14 mouse cellular contexts compared by ENCODE assay signal in genomic region chr17:64802168-64802955, GRCm38 (mm10). TPM values are rescaled to one million over a fixed set of nuclear protein-coding genes. Genes with fewer than 3 reads are reported as not detected.
DNase-seq lines count a peak whose midpoint lies in the region; ATAC-seq lines count a peak whose summit lies in the region.
"Had no signal": no experiment of that assay in that cellular context is flagged by ENCODE, and none has a peak within 500 bp of the region (broad histone marks: within the 10 kb centered on the region; RNA-seq: fewer than 3 reads in every experiment).

No protein-coding gene starts in this region.

- no peak overlapping the region for H3K27ac ChIP-seq in hindbrain, embryonic 15.5 days (replicated peaks)
- no peak overlapping the region for H3K27ac ChIP-seq in hindbrain, embryonic 14.5 days
- no peak overlapping the region for H3K27ac ChIP-seq in forebrain, embryonic 16.5 days (ENCODE audit: low read length)
- H3K27ac ChIP-seq in midbrain, embryonic 15.5 days = no peak overlapping the region

- WGBS in hindbrain, embryonic 15.5 days = 55% methylated on average over 11 of the region's 11 CpGs
- 59% methylated on average over 11 of the region's 11 CpGs for WGBS in hindbrain, embryonic 14.5 days
- 28% methylated on average over 11 of the region's 11 CpGs for WGBS in forebrain, embryonic 16.5 days
- 30% methylated on average over 11 of the region's 11 CpGs for WGBS in midbrain, embryonic 15.5 days

- no peak for DNase-seq in hindbrain, embryonic 14.5 days (ENCODE audit: low spot score)
- DNase-seq in embryo, embryonic 9.5 days (ENCODE audit: extremely low spot score) = peak; percentile 20
- no peak for DNase-seq in urinary bladder, postnatal 25 days (ENCODE audit: low spot score)
- DNase-seq in gastrocnemius, postnatal 25 days = no peak
- DNase-seq in layer of hippocampus, adult 11-12 months (ENCODE audit: low spot score) = no peak
- DNase-seq: cerebellum, adult 11 months; lung, postnatal 10 days; right cerebral cortex, adult 18-20 months; thymus, adult 18-20 months had no signal

- H3K4me1 ChIP-seq in hindbrain, embryonic 15.5 days (replicated peaks) = peaks cover 5% of the 10 kb centered on the region; the same call in 1 of the 2 replicates
- peaks cover 10% of the 10 kb centered on the region; the same call in 1 of the 2 replicates for H3K4me1 ChIP-seq in hindbrain, embryonic 14.5 days (replicated peaks; ENCODE audit: control insufficient read depth, insufficient read depth, low read length)
- peaks cover 6% of the 10 kb centered on the region; the same call in 1 of the 2 replicates for H3K4me1 ChIP-seq in forebrain, embryonic 16.5 days (replicated peaks; ENCODE audit: control insufficient read depth, insufficient read depth, low read length)
- H3K4me1 ChIP-seq in midbrain, embryonic 15.5 days = peaks cover 22% of the 10 kb centered on the region

- no peaks in the 10 kb centered on the region for H3K27me3 ChIP-seq in hindbrain, embryonic 15.5 days
- no peaks in the 10 kb centered on the region for H3K27me3 ChIP-seq in hindbrain, embryonic 14.5 days (ENCODE audit: control insufficient read depth, insufficient read depth, low read length)
- no peaks in the 10 kb centered on the region for H3K27me3 ChIP-seq in forebrain, embryonic 16.5 days (replicated peaks; ENCODE audit: control insufficient read depth, insufficient read depth, low read length)
- H3K27me3 ChIP-seq in midbrain, embryonic 15.5 days (replicated peaks) = no peaks in the 10 kb centered on the region

- H3K9me3 ChIP-seq in hindbrain, embryonic 15.5 days = no peaks in the 10 kb centered on the region
- no peaks in the 10 kb centered on the region for H3K9me3 ChIP-seq in hindbrain, embryonic 14.5 days (ENCODE audit: control insufficient read depth, low read length)
- no peaks in the 10 kb centered on the region for H3K9me3 ChIP-seq in forebrain, embryonic 16.5 days (ENCODE audit: control insufficient read depth, low read length)
- H3K9me3 ChIP-seq in midbrain, embryonic 15.5 days = no peaks in the 10 kb centered on the region

- 0 out of 2 replicates have a peak, but pooled peaks have one; percentile 57 for ATAC-seq in hindbrain, embryonic 15.5 days (ENCODE audit: low FRiP score, low read depth)
- no peak for ATAC-seq in hindbrain, embryonic 14.5 days (ENCODE audit: low FRiP score)
- peak; percentile 76 for ATAC-seq in forebrain, embryonic 16.5 days
- peak; percentile 54; the same call in 1 of the 2 replicates for ATAC-seq in midbrain, embryonic 15.5 days (replicated peaks)

- no peak overlapping the region for H3K9ac ChIP-seq in hindbrain, embryonic 15.5 days
- H3K9ac ChIP-seq in hindbrain, embryonic 14.5 days = no peak overlapping the region
- H3K9ac ChIP-seq in forebrain, embryonic 16.5 days (replicated peaks; ENCODE audit: low read depth, low read length) = no peak overlapping the region
- no peak overlapping the region for H3K9ac ChIP-seq in midbrain, embryonic 15.5 days

- no peak overlapping the region for H3K4me2 ChIP-seq in hindbrain, embryonic 15.5 days
- no peak overlapping the region for H3K4me2 ChIP-seq in hindbrain, embryonic 14.5 days (replicated peaks)
- no peak overlapping the region for H3K4me2 ChIP-seq in forebrain, embryonic 16.5 days (ENCODE audit: low read length)
- H3K4me2 ChIP-seq in midbrain, embryonic 15.5 days = no peak overlapping the region

- no peaks in the 10 kb centered on the region for H3K36me3 ChIP-seq in hindbrain, embryonic 15.5 days
- H3K36me3 ChIP-seq in hindbrain, embryonic 14.5 days (replicated peaks; ENCODE audit: control insufficient read depth, insufficient read depth) = no peaks in the 10 kb centered on the region
- no peaks in the 10 kb centered on the region for H3K36me3 ChIP-seq in forebrain, embryonic 16.5 days (ENCODE audit: control insufficient read depth, insufficient read depth)
- no peaks in the 10 kb centered on the region for H3K36me3 ChIP-seq in midbrain, embryonic 15.5 days (replicated peaks)

- no peak overlapping the region for H3K4me3 ChIP-seq in hindbrain, embryonic 15.5 days
- H3K4me3 ChIP-seq in hindbrain, embryonic 14.5 days (replicated peaks; ENCODE audit: low read length) = no peak overlapping the region
- H3K4me3 ChIP-seq in forebrain, embryonic 16.5 days (replicated peaks; ENCODE audit: low read length) = no peak overlapping the region
- H3K4me3 ChIP-seq in midbrain, embryonic 15.5 days = no peak overlapping the region

RNA-seq across cellular contexts. Expression of gene 4930583I09Rik, which starts 33.5 kb away (rescaled TPM):
- not detected in 2 replicates for polyA plus RNA-seq in hindbrain, embryonic 15.5 days (2015; fragmentation: Nextera tagmentation; extraction: Ambion mirVana)
- polyA plus RNA-seq in hindbrain, embryonic 14.5 days (2014; fragmentation: Nextera tagmentation; extraction: Ambion mirVana) = not detected in 2 replicates
- not detected in 2 replicates for polyA plus RNA-seq in forebrain, embryonic 16.5 days (2015; fragmentation: Nextera tagmentation; extraction: Ambion mirVana)
- polyA plus RNA-seq in midbrain, embryonic 15.5 days (2015; fragmentation: Nextera tagmentation; extraction: Ambion mirVana) = not detected in 2 replicates
- total RNA-seq in gastrocnemius, postnatal 25 days (2021) = not detected
- total RNA-seq: left cerebral cortex, adult 18-20 months had no signal
- polyA plus RNA-seq: intestine, embryonic 14.5 days had no signal
